Mouse (Mus musculus) kidney, embryonic 15.5 days (tissue): Measurements from ENCODE around the gene Gm28043. TPM values are rescaled to one million over a fixed set of nuclear protein-coding genes. Genes with fewer than 3 reads are reported as not detected.
A peak's percentile ranks its signal among the peaks of the same experiment; 100 is the strongest.

Experiments
- ATAC-seq: fragments of 200-750 bp; cut with Nextera tagmentation; replicated peaks from 2 replicates; pipeline ENCODE4 v1.8.0; 2017; ENCODE audit warnings: moderate TSS enrichment; ENCODE audit not compliant: low FRiP score
- H3K27ac ChIP-seq: fragments of 300-500 bp; sonication (generic); 2 replicates; pipeline ENCODE4 v1.5.1; 2015; ENCODE audit warnings: mild to moderate bottlenecking, inconsistent platforms
- H3K27me3 ChIP-seq: fragments of 300-500 bp; sonication (generic); 2 replicates; pipeline ENCODE4 v1.6.1; 2015; ENCODE audit warnings: inconsistent platforms
- H3K36me3 ChIP-seq: fragments of 300-500 bp; sonication (generic); 2 replicates; pipeline ENCODE4 v1.6.1; 2015; ENCODE audit warnings: inconsistent platforms
- H3K4me1 ChIP-seq: fragments of 300-500 bp; sonication (generic); 2 replicates; pipeline ENCODE4 v1.6.1; 2015; ENCODE audit warnings: inconsistent platforms
- H3K4me2 ChIP-seq: fragments of 300-500 bp; sonication (generic); 2 replicates; pipeline ENCODE4 v1.6.1; 2015; ENCODE audit warnings: moderate library complexity, mild to moderate bottlenecking, inconsistent platforms
- H3K4me3 ChIP-seq: fragments of 300-500 bp; sonication (generic); replicated peaks from 2 replicates; pipeline ENCODE4 v1.5.1; 2015; ENCODE audit warnings: mild to moderate bottlenecking, inconsistent platforms
- H3K9ac ChIP-seq: fragments of 300-500 bp; sonication (generic); 2 replicates; pipeline ENCODE4 v1.6.1; 2015; ENCODE audit warnings: mild to moderate bottlenecking, inconsistent platforms
- H3K9me3 ChIP-seq: fragments of 300-500 bp; sonication (generic); replicated peaks from 2 replicates; pipeline ENCODE4 v1.6.1; 2016; ENCODE audit warnings: inconsistent platforms
- WGBS: fragments of 180-500 bp; shearing (Covaris S2); methylation state at CpG from one replicate; pipeline ENCODE4 v1.1.7; 2015; ENCODE audit warnings: mixed read lengths; 5-methylcytosine and 5-hydroxymethylcytosine counted together
- polyA plus RNA-seq: library from polyadenylated mRNA; unstranded; fragments of >200 nt; fragmentation: Nextera tagmentation; extraction: Ambion mirVana; gene quantifications from 2 replicates; pipeline ENCODE4 v1.2.1, GENCODE M21; 2015

The Gm28043 gene
- polyA plus RNA-seq = 2.8 TPM in 2 replicates

- Histone ChIP-seq H3K4me1 (peaks cover 34% of the 10 kb centered on the region), H3K4me3 (peak within 1 kb of the TSS; percentile 83), H3K9ac (peak within 1 kb of the TSS; percentile 94), H3K27ac (peak within 1 kb of the TSS; percentile 97), H3K27me3 (no peaks in the 10 kb centered on the region), H3K36me3 (peaks cover 10% of the 10 kb centered on the region), H3K9me3 (no peaks in the 10 kb centered on the region), H3K4me2 (peak within 1 kb of the TSS; percentile 82)
- 1% methylated on average over 52 of the region's 52 CpGs for WGBS
- peak; percentile 90 for ATAC-seq
These were observed at the start of gene Gm28043, which contains the start of gene Rnf8 for GRCm38 (mm10) chr17:29614115-29615023. Gene Gm28043, plus strand, starts transcription at chr17:29614876. Gene Rnf8, plus strand, starts transcription at chr17:29614790.

- H3K9ac ChIP-seq = no peak overlapping the region
These were observed 49.2 kb upstream of the Gm28043 start for GRCm38 (mm10) chr17:29565521-29565920.

GRCm38 (mm10) chr17:29568435-29568834, 46.2 kb upstream of the Gm28043 start:
- H3K4me2 ChIP-seq = no peak overlapping the region
- 75% methylated on average over 15 of the region's 15 CpGs for WGBS
- H3K9ac ChIP-seq = no peak overlapping the region
- H3K36me3 ChIP-seq = peaks cover 79% of the 10 kb centered on the region
- no peaks in the 10 kb centered on the region for H3K9me3 ChIP-seq
- no peak overlapping the region for H3K4me3 ChIP-seq
- H3K27ac ChIP-seq = no peak overlapping the region
- H3K4me1 ChIP-seq = no peaks in the 10 kb centered on the region
- H3K27me3 ChIP-seq = no peaks in the 10 kb centered on the region
- ATAC-seq = no peak

More at GRCm38 (mm10) chr17:29565521-29565920, 49.2 kb upstream of the Gm28043 start:
- no peak overlapping the region for H3K4me2 ChIP-seq
- H3K9me3 ChIP-seq = no peaks in the 10 kb centered on the region
- no peak for ATAC-seq
- peaks cover 51% of the 10 kb centered on the region for H3K36me3 ChIP-seq
- H3K27me3 ChIP-seq = no peaks in the 10 kb centered on the region
- no peaks in the 10 kb centered on the region for H3K4me1 ChIP-seq
- H3K4me3 ChIP-seq = no peak overlapping the region
- H3K27ac ChIP-seq = no peak overlapping the region
- WGBS = over 99% methylated on average over 5 of the region's 5 CpGs

DNA sequence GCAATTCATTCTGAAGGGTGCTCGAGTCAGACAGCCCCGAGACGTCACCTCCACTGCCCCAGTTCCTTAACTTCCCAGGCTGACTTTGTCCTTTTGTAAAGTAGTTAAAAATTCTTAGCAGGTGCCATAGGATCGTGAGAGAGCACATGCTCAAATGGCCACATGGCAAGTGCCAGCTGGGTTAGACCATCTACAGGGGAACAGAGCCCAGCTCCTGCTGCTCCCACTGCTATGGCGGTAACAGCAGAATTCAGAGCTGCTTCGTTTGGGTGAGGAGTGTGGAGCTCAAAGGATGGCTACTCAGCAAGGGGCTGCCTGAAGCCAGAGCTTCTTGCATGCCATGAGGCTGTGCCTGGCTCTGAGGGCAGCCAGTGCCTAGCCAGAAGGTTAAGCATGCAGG, 44.8 kb upstream of the Gm28043 start:
- H3K9me3 ChIP-seq = no peaks in the 10 kb centered on the region
- H3K9ac ChIP-seq = no peak overlapping the region
- no peaks in the 10 kb centered on the region for H3K27me3 ChIP-seq
- H3K4me1 ChIP-seq = no peaks in the 10 kb centered on the region
- WGBS = 91% methylated on average over 6 of the region's 6 CpGs
- H3K4me3 ChIP-seq = no peak overlapping the region
- H3K4me2 ChIP-seq = no peak overlapping the region
- peaks cover 87% of the 10 kb centered on the region for H3K36me3 ChIP-seq
- no peak overlapping the region for H3K27ac ChIP-seq
- ATAC-seq = no peak

GRCm38 (mm10) chr17:29579579-29580126, 35.0 kb upstream of the Gm28043 start:
- H3K27ac ChIP-seq = no peak overlapping the region
- H3K4me1 ChIP-seq = no peaks in the 10 kb centered on the region
- H3K4me3 ChIP-seq = no peak overlapping the region
- ATAC-seq = no peak
- peaks cover 89% of the 10 kb centered on the region for H3K36me3 ChIP-seq
- H3K9ac ChIP-seq = no peak overlapping the region
- no peaks in the 10 kb centered on the region for H3K27me3 ChIP-seq
- no peak overlapping the region for H3K4me2 ChIP-seq
- no peaks in the 10 kb centered on the region for H3K9me3 ChIP-seq
- WGBS = 88% methylated on average over 4 of the region's 4 CpGs

GRCm38 (mm10) chr17:29583569-29583968, 31.1 kb upstream of the Gm28043 start:
- Histone ChIP-seq H3K9me3 (no peaks in the 10 kb centered on the region), H3K4me1 (no peaks in the 10 kb centered on the region), H3K27me3 (no peaks in the 10 kb centered on the region), H3K36me3 (peaks cover 57% of the 10 kb centered on the region), H3K4me2 (no peak overlapping the region), H3K4me3 (no peak overlapping the region), H3K27ac (no peak overlapping the region), H3K9ac (no peak overlapping the region)
- ATAC-seq = no peak
- 87% methylated on average over 5 of the region's 5 CpGs for WGBS

- H3K27ac ChIP-seq = no peak overlapping the region
- H3K4me1 ChIP-seq = 0 out of 2 replicates have a peak, but pooled peaks cover 2% of the 10 kb centered on the region
- no peaks in the 10 kb centered on the region for H3K27me3 ChIP-seq
- no peak for ATAC-seq
- no peak overlapping the region for H3K9ac ChIP-seq
- no peak overlapping the region for H3K4me2 ChIP-seq
- no peaks in the 10 kb centered on the region for H3K9me3 ChIP-seq
- H3K4me3 ChIP-seq = no peak overlapping the region
- WGBS = 79% methylated on average over 5 of the region's 5 CpGs
- H3K36me3 ChIP-seq = peaks cover 49% of the 10 kb centered on the region
These were observed 30.4 kb upstream of the Gm28043 start for GRCm38 (mm10) chr17:29584306-29584705.

DNA sequence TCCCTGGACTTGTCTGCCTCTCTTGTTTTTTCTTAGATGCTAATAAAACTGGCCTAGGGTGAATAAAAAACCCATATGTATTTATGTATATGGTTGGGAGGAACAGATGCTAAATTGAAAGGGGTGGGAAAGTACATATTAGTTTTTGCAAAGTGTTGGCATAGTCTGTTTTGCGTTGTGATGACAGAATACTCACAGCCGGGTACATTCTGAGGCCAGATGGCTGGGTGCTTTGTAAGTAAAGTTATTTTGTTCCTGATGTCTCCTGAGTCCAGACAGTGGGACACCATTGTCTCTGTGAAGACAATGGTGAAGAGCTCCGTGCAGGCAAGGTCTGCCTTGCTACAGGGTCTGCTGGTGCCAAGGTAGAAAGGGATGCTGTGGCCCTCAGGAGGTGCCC, 29.9 kb upstream of the Gm28043 start:
- H3K4me2 ChIP-seq = no peak overlapping the region
- no peak for ATAC-seq
- no peak overlapping the region for H3K9ac ChIP-seq
- no peaks in the 10 kb centered on the region for H3K9me3 ChIP-seq
- H3K27me3 ChIP-seq = no peaks in the 10 kb centered on the region
- no peak overlapping the region for H3K27ac ChIP-seq
- 89% methylated on average over 3 of the region's 3 CpGs for WGBS
- H3K4me1 ChIP-seq = 0 out of 2 replicates have a peak, but pooled peaks cover 2% of the 10 kb centered on the region
- no peak overlapping the region for H3K4me3 ChIP-seq
- peaks cover 45% of the 10 kb centered on the region for H3K36me3 ChIP-seq

GRCm38 (mm10) chr17:29585446-29585845, 29.2 kb upstream of the Gm28043 start:
- Histone ChIP-seq H3K4me3 (no peak overlapping the region), H3K9me3 (no peaks in the 10 kb centered on the region), H3K27me3 (no peaks in the 10 kb centered on the region), H3K4me1 (0 out of 2 replicates have a peak, but pooled peaks cover 2% of the 10 kb centered on the region), H3K27ac (no peak overlapping the region), H3K4me2 (no peak overlapping the region), H3K9ac (no peak overlapping the region), H3K36me3 (peaks cover 39% of the 10 kb centered on the region)
- 87% methylated on average over 6 of the region's 6 CpGs for WGBS
- no peak for ATAC-seq

- Histone ChIP-seq H3K4me2 (no peak overlapping the region), H3K4me3 (no peak overlapping the region), H3K9ac (no peak overlapping the region), H3K27ac (no peak overlapping the region), H3K9me3 (no peaks in the 10 kb centered on the region), H3K36me3 (peaks cover 31% of the 10 kb centered on the region), H3K4me1 (0 out of 2 replicates have a peak, but pooled peaks cover 2% of the 10 kb centered on the region), H3K27me3 (no peaks in the 10 kb centered on the region)
- 87% methylated on average over 9 of the region's 9 CpGs for WGBS
- ATAC-seq = no peak
These were observed 27.8 kb upstream of the Gm28043 start for GRCm38 (mm10) chr17:29586921-29587320.

DNA sequence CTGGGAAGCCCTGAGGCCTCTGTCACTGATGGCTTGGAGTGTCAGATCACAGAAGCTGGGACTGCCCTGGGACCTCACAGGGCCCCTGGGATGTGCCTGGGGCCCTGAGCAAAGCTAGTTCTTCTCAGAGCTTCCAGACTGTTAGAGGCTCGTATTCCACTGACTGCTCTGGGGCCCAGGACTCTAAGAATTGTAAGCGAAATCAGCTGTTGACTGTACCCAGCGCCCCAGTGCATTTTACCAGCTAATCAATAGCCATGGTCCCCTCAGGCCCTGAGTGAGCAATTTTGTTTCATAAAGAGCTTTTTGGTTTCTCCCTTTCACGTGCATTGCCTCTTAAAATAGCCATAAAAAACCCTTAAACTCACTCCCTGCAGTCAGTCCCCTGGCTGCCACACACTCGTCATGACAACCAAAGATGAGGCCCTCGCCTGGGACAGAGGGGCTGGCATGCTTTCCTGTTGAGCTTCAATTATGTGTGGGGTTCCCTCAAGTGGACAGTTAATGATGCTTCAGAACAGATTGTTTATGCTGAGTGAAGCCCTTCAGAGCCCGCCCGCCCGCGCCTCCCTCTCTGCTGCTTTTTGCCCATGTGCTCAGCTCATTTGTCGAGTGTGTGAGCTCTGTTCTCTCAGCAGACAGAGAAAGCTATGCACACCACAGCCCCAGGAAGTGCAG, 25.3 kb upstream of the Gm28043 start:
- Histone ChIP-seq H3K4me3 (no peak overlapping the region), H3K36me3 (peaks cover 20% of the 10 kb centered on the region), H3K9ac (no peak overlapping the region), H3K27ac (no peak overlapping the region), H3K4me2 (no peak overlapping the region), H3K4me1 (0 out of 2 replicates have a peak, but pooled peaks cover 2% of the 10 kb centered on the region), H3K9me3 (no peaks in the 10 kb centered on the region), H3K27me3 (no peaks in the 10 kb centered on the region)
- WGBS = 60% methylated on average over 11 of the region's 11 CpGs
- ATAC-seq = no peak
